ENCODE assay signal across 8 mouse cellular contexts in genomic region chr2:156135695-156136094, GRCm38 (mm10). TPM values are rescaled to one million over a fixed set of nuclear protein-coding genes. Genes with fewer than 3 reads are reported as not detected.
DNase-seq lines count a peak whose midpoint lies in the region; ATAC-seq and TF ChIP-seq lines count a peak whose summit lies in the region.
"Had no signal": no experiment of that assay in that cellular context is flagged by ENCODE, and none has a peak within 500 bp of the region (broad histone marks: within the 10 kb centered on the region; RNA-seq: fewer than 3 reads in every experiment).

No protein-coding gene starts in this region.

- no peak for TF ChIP-seq EP300 in stomach, postnatal 0 days (optimal IDR thresholded peaks at IDR 0.05)

- no peak for DNase-seq in kidney, adult 2 months
- DNase-seq in kidney, postnatal 4 days = no peak
- DNase-seq in thymus, postnatal 0 days (ENCODE audit: low spot score) = peak; percentile 28
- DNase-seq in thymus, postnatal 36 days = no peak
- peak; percentile 52 for DNase-seq in NIH3T3 (ENCODE audit: low read depth)
- DNase-seq in stomach, postnatal 0 days (ENCODE audit: low spot score) = no peak
- DNase-seq in frontal cortex, postnatal 36 days (ENCODE audit: low spot score in 2 of 2) = no peak
- DNase-seq: kidney, postnatal 14 days had no signal

- peak; percentile 49 for TF ChIP-seq CTCF in kidney, adult 2 months (conservative IDR thresholded peaks at IDR 0.05; ENCODE audit: insufficient read depth, insufficient read length, low read depth, low read length)
- peak; percentile 59 for TF ChIP-seq CTCF in stomach, postnatal 0 days (IDR thresholded peaks at IDR 0.05; ENCODE audit: low read depth)

- no peaks in the 10 kb centered on the region; the same call in 1 of the 2 replicates for H3K36me3 ChIP-seq in kidney, adult 2 months (ENCODE audit: control insufficient read depth, insufficient read depth, low read length)
- peaks cover 3% of the 10 kb centered on the region; the same call in 1 of the 2 replicates for H3K36me3 ChIP-seq in stomach, postnatal 0 days (ENCODE audit: control insufficient read depth, insufficient read depth, low read length)

- no peak overlapping the region for H3K27ac ChIP-seq in kidney, adult 2 months (ENCODE audit: insufficient read depth, low read depth, low read length)
- no peak overlapping the region for H3K27ac ChIP-seq in stomach, postnatal 0 days (replicated peaks)

- H3K4me3 ChIP-seq in kidney, adult 2 months (ENCODE audit: insufficient read depth, low read depth, low read length) = no peak overlapping the region
- H3K4me3 ChIP-seq in stomach, postnatal 0 days (ENCODE audit: low read depth, low read length) = no peak overlapping the region

- H3K9me3 ChIP-seq in stomach, postnatal 0 days (ENCODE audit: control insufficient read depth, low read length) = no peaks in the 10 kb centered on the region

- no peak for TF ChIP-seq POLR2A in kidney, adult 2 months (IDR thresholded peaks at IDR 0.05; ENCODE audit: low read depth, low read length)

- WGBS in kidney, adult 2 months = 91% methylated on average over 6 of the region's 6 CpGs
- WGBS in stomach, postnatal 0 days = 88% methylated on average over 6 of the region's 6 CpGs

- no peak overlapping the region for H3K9ac ChIP-seq in stomach, postnatal 0 days (ENCODE audit: low read length)

- H3K27me3 ChIP-seq in kidney, adult 2 months (replicated peaks; ENCODE audit: control insufficient read depth, insufficient read depth, low read length) = no peaks in the 10 kb centered on the region
- no peaks in the 10 kb centered on the region for H3K27me3 ChIP-seq in stomach, postnatal 0 days (ENCODE audit: control insufficient read depth, insufficient read depth, low read length)

- no peak overlapping the region for H3K4me2 ChIP-seq in stomach, postnatal 0 days (replicated peaks; ENCODE audit: low read depth)

- no peaks in the 10 kb centered on the region for H3K4me1 ChIP-seq in kidney, adult 2 months (ENCODE audit: control insufficient read depth, insufficient read depth, low read length)
- H3K4me1 ChIP-seq in stomach, postnatal 0 days (replicated peaks; ENCODE audit: control insufficient read depth, insufficient read depth) = no peaks in the 10 kb centered on the region

- ATAC-seq in stomach, postnatal 0 days (ENCODE audit: low FRiP score, low TSS enrichment) = no peak

RNA-seq across cellular contexts. Expression of gene Romo1, which starts 8.1 kb away (rescaled TPM):
- 396 and 507 TPM in 2 replicates for polyA plus RNA-seq in kidney, adult 2 months (2012; rRNA removed)
- polyA plus RNA-seq in thymus, postnatal 0 days (2015; fragmentation: Nextera tagmentation; extraction: Ambion mirVana) = 490 and 536 TPM in 2 replicates
- polyA plus RNA-seq in stomach, postnatal 0 days (2015; fragmentation: Nextera tagmentation; extraction: Ambion mirVana) = 378 and 415 TPM in 2 replicates

RNA-seq across cellular contexts. Expression of gene Nfs1, which starts 8.3 kb away (rescaled TPM):
- polyA plus RNA-seq in kidney, adult 2 months (2012; rRNA removed) = 112 and 138 TPM in 2 replicates
- polyA plus RNA-seq in thymus, postnatal 0 days (2015; fragmentation: Nextera tagmentation; extraction: Ambion mirVana) = 51.4 and 51.5 TPM in 2 replicates
- 40.3 and 43.5 TPM in 2 replicates for polyA plus RNA-seq in stomach, postnatal 0 days (2015; fragmentation: Nextera tagmentation; extraction: Ambion mirVana)

RNA-seq across cellular contexts. Expression of gene Gm28036, which starts 8.8 kb away (rescaled TPM):
- 1.9 and 2.6 TPM in 2 replicates for polyA plus RNA-seq in kidney, adult 2 months (2012; rRNA removed)
- polyA plus RNA-seq in thymus, postnatal 0 days (2015; fragmentation: Nextera tagmentation; extraction: Ambion mirVana) = 13.8 and 14.9 TPM in 2 replicates
- polyA plus RNA-seq in stomach, postnatal 0 days (2015; fragmentation: Nextera tagmentation; extraction: Ambion mirVana) = 4.3 and 5.1 TPM in 2 replicates

RNA-seq across cellular contexts. Expression of gene Rbm12, which starts 23.9 kb away (rescaled TPM):
- 13.2 and 14.8 TPM in 2 replicates for polyA plus RNA-seq in kidney, adult 2 months (2012; rRNA removed)
- 22.0 and 22.8 TPM in 2 replicates for polyA plus RNA-seq in thymus, postnatal 0 days (2015; fragmentation: Nextera tagmentation; extraction: Ambion mirVana)
- polyA plus RNA-seq in stomach, postnatal 0 days (2015; fragmentation: Nextera tagmentation; extraction: Ambion mirVana) = 8.0 and 8.8 TPM in 2 replicates

RNA-seq across cellular contexts. Expression of gene Cpne1, which starts 23.9 kb away (rescaled TPM):
- polyA plus RNA-seq in kidney, adult 2 months (2012; rRNA removed) = 57.2 and 72.4 TPM in 2 replicates
- polyA plus RNA-seq in thymus, postnatal 0 days (2015; fragmentation: Nextera tagmentation; extraction: Ambion mirVana) = 65.0 and 76.9 TPM in 2 replicates
- 24.7 and 27.2 TPM in 2 replicates for polyA plus RNA-seq in stomach, postnatal 0 days (2015; fragmentation: Nextera tagmentation; extraction: Ambion mirVana)

Comparison
In these comparisons a context has a peak if more than half of its experiments do, and no peak if none do; other contexts are left out.
1. DNase-seq: peak in thymus, postnatal 0 days (single experiment) and NIH3T3 (single experiment); none in kidney, adult 2 months (single experiment), kidney, postnatal 4 days (0 of 2), thymus, postnatal 36 days (0 of 2), stomach, postnatal 0 days (single experiment) and frontal cortex, postnatal 36 days (0 of 2).